Mouse (Mus musculus) neural tube, embryonic 15.5 days (tissue): Measurements from ENCODE around the gene Oosp2. TPM values are rescaled to one million over a fixed set of nuclear protein-coding genes. Genes with fewer than 3 reads are reported as not detected.

Experiments used
- ATAC-seq: fragments of 200-750 bp; cut with Nextera tagmentation; 2 replicates; pipeline ENCODE4 v1.8.0; 2017; ENCODE audit warnings: mild to moderate bottlenecking, moderate TSS enrichment, moderate library complexity; ENCODE audit not compliant: low FRiP score
- H3K27ac ChIP-seq: fragments of 300-500 bp; sonication (generic); replicated peaks from 2 replicates; pipeline ENCODE4 v1.5.1; 2015; ENCODE audit warnings: mild to moderate bottlenecking, inconsistent platforms
- H3K27me3 ChIP-seq: fragments of 300-500 bp; sonication (generic); replicated peaks from 2 replicates; pipeline ENCODE4 v1.6.1; 2015; ENCODE audit warnings: inconsistent platforms
- H3K36me3 ChIP-seq: fragments of 300-500 bp; sonication (generic); 2 replicates; pipeline ENCODE4 v1.6.1; 2015; ENCODE audit warnings: inconsistent platforms
- H3K4me1 ChIP-seq: fragments of 300-500 bp; sonication (generic); 2 replicates; pipeline ENCODE4 v1.6.1; 2015; ENCODE audit warnings: inconsistent platforms
- H3K4me2 ChIP-seq: fragments of 300-500 bp; sonication (generic); 2 replicates; pipeline ENCODE4 v1.6.1; 2015; ENCODE audit warnings: inconsistent platforms, mild to moderate bottlenecking, moderate library complexity
- H3K4me3 ChIP-seq: fragments of 300-500 bp; sonication (generic); replicated peaks from 2 replicates; pipeline ENCODE4 v1.5.1; 2015; ENCODE audit warnings: mild to moderate bottlenecking, inconsistent platforms
- H3K9ac ChIP-seq: fragments of 300-500 bp; sonication (generic); replicated peaks from 2 replicates; pipeline ENCODE4 v1.6.1; 2015; ENCODE audit warnings: mild to moderate bottlenecking, inconsistent platforms
- H3K9me3 ChIP-seq: fragments of 300-500 bp; sonication (generic); replicated peaks from 2 replicates; pipeline ENCODE4 v1.6.1; 2016; ENCODE audit warnings: inconsistent platforms
- WGBS: fragments of 180-500 bp; shearing (Covaris S2); methylation state at CpG from one replicate; pipeline ENCODE4 v1.1.7; 2015; ENCODE audit warnings: mixed read lengths; 5-methylcytosine and 5-hydroxymethylcytosine counted together
- polyA plus RNA-seq: library from polyadenylated mRNA; unstranded; fragments of >200 nt; fragmentation: Nextera tagmentation; extraction: Ambion mirVana; gene quantifications from 2 replicates; pipeline ENCODE4 v1.2.1, GENCODE M21; 2015

Gene Oosp2
- polyA plus RNA-seq: not detected in 2 replicates

- 90% methylated on average over 5 of the region's 5 CpGs for WGBS
These were observed at the start of gene Oosp2 for GRCm38 (mm10) chr19:11660459-11660858. Gene Oosp2, minus strand, starts transcription at chr19:11660559.

GRCm38 (mm10) chr19:11698342-11698741 is 38.0 kb upstream of the Oosp2 start:
- H3K4me3 ChIP-seq: no peak overlapping the region
- no peaks in the 10 kb centered on the region for H3K27me3 ChIP-seq
- H3K4me2 ChIP-seq: no peak overlapping the region
- no peak for ATAC-seq
- WGBS: 90% methylated on average over 6 of the region's 6 CpGs
- no peaks in the 10 kb centered on the region for H3K36me3 ChIP-seq
- no peaks in the 10 kb centered on the region for H3K4me1 ChIP-seq
- no peak overlapping the region for H3K9ac ChIP-seq
- no peak overlapping the region for H3K27ac ChIP-seq
- no peaks in the 10 kb centered on the region for H3K9me3 ChIP-seq

More at GRCm38 (mm10) chr19:11660459-11660858, at the start of gene Oosp2:
- Histone ChIP-seq H3K4me2 (no peak within 1 kb of the TSS), H3K36me3 (no peaks in the 10 kb centered on the region), H3K9me3 (no peaks in the 10 kb centered on the region), H3K9ac (no peak within 1 kb of the TSS), H3K27me3 (no peaks in the 10 kb centered on the region), H3K27ac (no peak within 1 kb of the TSS), H3K4me3 (no peak within 1 kb of the TSS), H3K4me1 (no peaks in the 10 kb centered on the region)
- no peak for ATAC-seq

GRCm38 (mm10) chr19:11696755-11697154 is 36.4 kb upstream of the Oosp2 start, which contains the start of gene Oosp3:
Gene Oosp3, plus strand, starts transcription at chr19:11697055.
- Histone ChIP-seq H3K4me1 (no peaks in the 10 kb centered on the region), H3K27ac (no peak within 1 kb of the TSS), H3K4me2 (no peak within 1 kb of the TSS), H3K27me3 (no peaks in the 10 kb centered on the region), H3K9ac (no peak within 1 kb of the TSS), H3K9me3 (no peaks in the 10 kb centered on the region), H3K36me3 (no peaks in the 10 kb centered on the region), H3K4me3 (no peak within 1 kb of the TSS)
- 82% methylated on average over 2 of the region's 2 CpGs for WGBS
- no peak for ATAC-seq

- Histone ChIP-seq H3K9me3 (no peaks in the 10 kb centered on the region), H3K4me1 (no peaks in the 10 kb centered on the region), H3K4me3 (no peak overlapping the region), H3K27ac (no peak overlapping the region), H3K9ac (no peak overlapping the region), H3K27me3 (no peaks in the 10 kb centered on the region), H3K4me2 (no peak overlapping the region), H3K36me3 (no peaks in the 10 kb centered on the region)
- 48% methylated on average over 1 of the region's 1 CpGs for WGBS
- ATAC-seq: no peak
These were observed 31.1 kb upstream of the Oosp2 start for GRCm38 (mm10) chr19:11691454-11691853.

- no peak for ATAC-seq
- Histone ChIP-seq H3K4me3 (no peak within 1 kb of the TSS), H3K27me3 (no peaks in the 10 kb centered on the region), H3K36me3 (no peaks in the 10 kb centered on the region), H3K4me1 (no peaks in the 10 kb centered on the region), H3K4me2 (no peak within 1 kb of the TSS), H3K9me3 (no peaks in the 10 kb centered on the region), H3K27ac (no peak within 1 kb of the TSS), H3K9ac (no peak within 1 kb of the TSS)
- WGBS: 80% methylated on average over 5 of the region's 5 CpGs
These were observed 30.5 kb upstream of the Oosp2 start, which contains the start of gene Oosp1 for GRCm38 (mm10) chr19:11690839-11691238. Gene Oosp1, minus strand, starts transcription at chr19:11691150.

GRCm38 (mm10) chr19:11661562-11661961 is 1.2 kb upstream of the Oosp2 start:
- Histone ChIP-seq H3K27me3 (no peaks in the 10 kb centered on the region), H3K9me3 (no peaks in the 10 kb centered on the region), H3K36me3 (no peaks in the 10 kb centered on the region), H3K9ac (no peak overlapping the region), H3K4me2 (no peak overlapping the region), H3K27ac (no peak overlapping the region), H3K4me1 (no peaks in the 10 kb centered on the region), H3K4me3 (no peak overlapping the region)
- ATAC-seq: no peak

- no peaks in the 10 kb centered on the region for H3K4me1 ChIP-seq
- no peaks in the 10 kb centered on the region for H3K36me3 ChIP-seq
- no peak overlapping the region for H3K4me3 ChIP-seq
- H3K9ac ChIP-seq: no peak overlapping the region
- ATAC-seq: no peak
- no peaks in the 10 kb centered on the region for H3K27me3 ChIP-seq
- 76% methylated on average over 2 of the region's 2 CpGs for WGBS
- H3K4me2 ChIP-seq: no peak overlapping the region
- no peak overlapping the region for H3K27ac ChIP-seq
- no peaks in the 10 kb centered on the region for H3K9me3 ChIP-seq
These were observed 1.2 kb downstream of the Oosp2 start for GRCm38 (mm10) chr19:11659142-11659541.

- Histone ChIP-seq H3K27ac (no peak overlapping the region), H3K9me3 (no peaks in the 10 kb centered on the region), H3K9ac (no peak overlapping the region), H3K4me2 (no peak overlapping the region), H3K36me3 (no peaks in the 10 kb centered on the region), H3K27me3 (no peaks in the 10 kb centered on the region), H3K4me1 (no peaks in the 10 kb centered on the region), H3K4me3 (no peak overlapping the region)
- ATAC-seq: no peak
- 90% methylated on average over 4 of the region's 4 CpGs for WGBS
These were observed 10.8 kb downstream of the Oosp2 start for GRCm38 (mm10) chr19:11649564-11649963.

- Histone ChIP-seq H3K27ac (no peak overlapping the region), H3K27me3 (no peaks in the 10 kb centered on the region), H3K4me2 (no peak overlapping the region), H3K9ac (no peak overlapping the region), H3K4me1 (no peaks in the 10 kb centered on the region), H3K36me3 (no peaks in the 10 kb centered on the region), H3K4me3 (no peak overlapping the region), H3K9me3 (no peaks in the 10 kb centered on the region)
- WGBS: 85% methylated on average over 3 of the region's 3 CpGs
- ATAC-seq: no peak
These were observed 14.2 kb downstream of the Oosp2 start for GRCm38 (mm10) chr19:11646166-11646565.

GRCm38 (mm10) chr19:11640732-11641131 is 19.6 kb downstream of the Oosp2 start, which contains the start of gene Ms4a3:
Gene Ms4a3, minus strand, starts transcription at chr19:11640851.
- no peaks in the 10 kb centered on the region for H3K4me1 ChIP-seq
- no peaks in the 10 kb centered on the region for H3K36me3 ChIP-seq
- no peaks in the 10 kb centered on the region for H3K9me3 ChIP-seq
- no peaks in the 10 kb centered on the region for H3K27me3 ChIP-seq
- ATAC-seq: no peak
- 80% methylated on average over 1 of the region's 1 CpGs for WGBS
- H3K27ac ChIP-seq: no peak within 1 kb of the TSS
- no peak within 1 kb of the TSS for H3K4me3 ChIP-seq
- H3K9ac ChIP-seq: no peak within 1 kb of the TSS
- no peak within 1 kb of the TSS for H3K4me2 ChIP-seq

GRCm38 (mm10) chr19:11639038-11639437 is 21.3 kb downstream of the Oosp2 start:
- Histone ChIP-seq H3K4me1 (no peaks in the 10 kb centered on the region), H3K9me3 (no peaks in the 10 kb centered on the region), H3K36me3 (no peaks in the 10 kb centered on the region), H3K4me2 (no peak overlapping the region), H3K4me3 (no peak overlapping the region), H3K9ac (no peak overlapping the region), H3K27ac (no peak overlapping the region), H3K27me3 (no peaks in the 10 kb centered on the region)
- ATAC-seq: no peak
- 85% methylated on average over 4 of the region's 4 CpGs for WGBS

- Histone ChIP-seq H3K36me3 (no peaks in the 10 kb centered on the region), H3K4me3 (no peak overlapping the region), H3K9me3 (no peaks in the 10 kb centered on the region), H3K27ac (no peak overlapping the region), H3K9ac (no peak overlapping the region), H3K27me3 (no peaks in the 10 kb centered on the region), H3K4me1 (no peaks in the 10 kb centered on the region), H3K4me2 (no peak overlapping the region)
- no peak for ATAC-seq
- WGBS: 90% methylated on average over 5 of the region's 5 CpGs
These were observed 24.8 kb downstream of the Oosp2 start for GRCm38 (mm10) chr19:11635572-11635971.

GRCm38 (mm10) chr19:11634330-11634729 is 26.0 kb downstream of the Oosp2 start:
- 81% methylated on average over 2 of the region's 2 CpGs for WGBS
- Histone ChIP-seq H3K4me2 (no peak overlapping the region), H3K9me3 (no peaks in the 10 kb centered on the region), H3K4me3 (no peak overlapping the region), H3K9ac (no peak overlapping the region), H3K4me1 (no peaks in the 10 kb centered on the region), H3K27ac (no peak overlapping the region), H3K27me3 (no peaks in the 10 kb centered on the region), H3K36me3 (no peaks in the 10 kb centered on the region)
- ATAC-seq: no peak
